Mouse (Mus musculus) embryonic facial prominence, embryonic 11.5 days (tissue): ENCODE results near the gene Dse. TPM values are rescaled to one million over a fixed set of nuclear protein-coding genes. Genes with fewer than 3 reads are reported as not detected.

Source experiments
- ATAC-seq: fragments of 200-750 bp; cut with Nextera tagmentation; replicated peaks from 2 replicates; pipeline ENCODE4 v1.8.0; 2017; ENCODE audit warnings: low read depth; ENCODE audit not compliant: insufficient number of reproducible peaks, low FRiP score, low TSS enrichment
- DNase-seq: peaks from one replicate; pipeline ENCODE4 v3.0.0-alpha.2; 2015; ENCODE audit warnings: low spot score
- H3K27ac ChIP-seq: fragments of 300-500 bp; sonication (generic); replicated peaks from 2 replicates; pipeline ENCODE4 v1.5.1; 2014; ENCODE audit warnings: mild to moderate bottlenecking, low read depth, low read length, control low read depth
- H3K27me3 ChIP-seq: fragments of 300-500 bp; sonication (generic); 2 replicates; pipeline ENCODE4 v1.6.1; 2014; ENCODE audit warnings: mild to moderate bottlenecking, low read length, moderate library complexity, mixed read lengths; ENCODE audit not compliant: control insufficient read depth, insufficient read depth
- H3K36me3 ChIP-seq: fragments of 300-500 bp; sonication (generic); replicated peaks from 2 replicates; pipeline ENCODE4 v1.6.1; 2014; ENCODE audit warnings: low read depth, mild to moderate bottlenecking, low read length, moderate library complexity, mixed read lengths; ENCODE audit not compliant: control insufficient read depth, insufficient read depth
- H3K4me1 ChIP-seq: fragments of 300-500 bp; sonication (generic); 2 replicates; pipeline ENCODE4 v1.6.1; 2014; ENCODE audit warnings: low read length, mixed read lengths; ENCODE audit not compliant: control insufficient read depth, insufficient read depth
- H3K4me2 ChIP-seq: fragments of 300-500 bp; sonication (generic); 2 replicates; pipeline ENCODE4 v1.6.1; 2014; ENCODE audit warnings: low read depth, mild to moderate bottlenecking, control low read depth, low read length, moderate library complexity
- H3K4me3 ChIP-seq: fragments of 300-500 bp; sonication (generic); 2 replicates; pipeline ENCODE4 v1.5.1; 2014; ENCODE audit warnings: low read depth, low read length, control low read depth
- H3K9ac ChIP-seq: fragments of 300-500 bp; sonication (generic); replicated peaks from 2 replicates; pipeline ENCODE4 v1.6.1; 2014; ENCODE audit warnings: mild to moderate bottlenecking, control low read depth, low read length
- H3K9me3 ChIP-seq: fragments of 300-500 bp; sonication (generic); replicated peaks from 2 replicates; pipeline ENCODE4 v1.6.1; 2016; ENCODE audit warnings: mild to moderate bottlenecking, low read length, inconsistent platforms, mixed read lengths; ENCODE audit not compliant: control insufficient read depth
- WGBS: fragments of 180-500 bp; shearing (Covaris S2); extraction: QIAGEN DNeasy Blood & Tissue Kit; methylation state at CpG from one replicate; pipeline ENCODE4 v1.1.7; 2014; 5-methylcytosine and 5-hydroxymethylcytosine counted together
- polyA plus RNA-seq: library from polyadenylated mRNA; unstranded; fragments of >200 nt; fragmentation: Nextera tagmentation; extraction: Ambion mirVana; gene quantifications from 2 replicates; pipeline ENCODE4 v1.2.1, GENCODE M21; 2014

Dse gene
- polyA plus RNA-seq, 1 experiment from 2014 or later: 45.1 TPM

DNA sequence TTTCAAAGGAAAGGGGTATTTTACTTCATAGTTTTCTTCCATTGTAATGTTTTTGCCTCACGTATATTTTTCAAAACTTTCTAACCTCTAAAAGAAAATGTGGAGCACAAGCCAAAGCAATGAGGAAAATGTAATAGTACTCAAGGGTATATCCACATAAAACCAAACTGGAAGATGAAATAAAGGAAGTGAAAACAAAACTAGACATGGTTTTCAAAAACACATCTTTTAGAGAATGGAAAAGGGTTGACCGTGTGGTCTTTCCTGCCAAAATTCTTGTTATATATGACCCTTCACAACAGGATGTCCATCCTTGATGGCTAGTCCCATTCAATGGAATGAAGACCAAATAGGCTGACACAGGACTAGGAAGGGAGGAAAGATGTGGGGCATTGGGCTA is 89.1 kb downstream of the Dse start:
- no peak for DNase-seq
- Histone ChIP-seq H3K4me2 (no peak overlapping the region), H3K27ac (no peak overlapping the region), H3K4me3 (no peak overlapping the region), H3K9ac (no peak overlapping the region), H3K27me3 (no peaks in the 10 kb centered on the region), H3K9me3 (no peaks in the 10 kb centered on the region), H3K36me3 (no peaks in the 10 kb centered on the region), H3K4me1 (no peaks in the 10 kb centered on the region)
- no peak for ATAC-seq
- 92% methylated on average over 2 of the region's 2 CpGs for WGBS

DNA sequence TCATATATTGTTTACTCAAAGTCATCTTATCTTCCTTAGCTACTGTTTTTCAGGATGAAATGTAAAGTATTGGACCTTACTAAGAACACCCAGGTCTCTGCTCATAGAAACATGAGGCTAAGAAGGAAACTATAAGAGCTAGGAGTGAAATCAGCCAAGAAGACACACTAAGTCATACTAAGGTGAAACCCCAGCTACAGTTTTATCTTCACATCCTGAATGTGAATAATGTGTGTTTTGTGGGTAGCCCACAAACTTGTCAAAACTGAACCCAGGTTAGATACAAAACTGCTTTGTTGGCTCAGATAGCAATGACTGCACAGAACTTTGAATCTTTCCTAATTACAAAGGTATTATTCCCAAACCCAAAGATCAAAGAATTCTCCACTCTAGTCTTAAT is 89.7 kb downstream of the Dse start:
- Histone ChIP-seq H3K27ac (no peak overlapping the region), H3K4me3 (no peak overlapping the region), H3K27me3 (no peaks in the 10 kb centered on the region), H3K4me2 (no peak overlapping the region), H3K36me3 (no peaks in the 10 kb centered on the region), H3K4me1 (no peaks in the 10 kb centered on the region), H3K9ac (no peak overlapping the region), H3K9me3 (no peaks in the 10 kb centered on the region)
- DNase-seq (no peak), ATAC-seq (no peak)

DNA sequence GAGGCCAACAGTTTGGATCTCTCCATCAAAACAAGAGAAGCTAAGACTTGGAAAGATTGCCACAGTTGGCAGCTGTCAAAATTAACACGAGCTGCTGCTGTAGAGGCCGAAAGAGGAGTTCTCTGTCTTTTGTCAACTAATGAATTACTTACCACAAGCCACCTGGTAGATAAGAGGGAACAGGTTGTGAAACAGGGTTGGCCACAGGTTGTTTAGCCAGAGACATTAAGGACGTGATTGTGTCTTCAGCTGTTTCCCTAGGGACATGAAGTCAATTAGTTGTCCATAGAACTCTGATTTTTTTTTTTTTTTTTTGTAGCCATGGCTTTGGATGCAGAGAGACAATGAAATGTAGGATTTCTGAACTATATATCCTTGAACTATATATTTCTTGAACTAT is 90.4 kb downstream of the Dse start:
- Histone ChIP-seq H3K27ac (no peak overlapping the region), H3K4me3 (no peak overlapping the region), H3K9ac (no peak overlapping the region), H3K4me1 (no peaks in the 10 kb centered on the region), H3K9me3 (no peaks in the 10 kb centered on the region), H3K4me2 (no peak overlapping the region), H3K27me3 (no peaks in the 10 kb centered on the region), H3K36me3 (no peaks in the 10 kb centered on the region)
- WGBS: 68% methylated on average over 3 of the region's 3 CpGs
- DNase-seq (no peak), ATAC-seq (no peak)

DNA sequence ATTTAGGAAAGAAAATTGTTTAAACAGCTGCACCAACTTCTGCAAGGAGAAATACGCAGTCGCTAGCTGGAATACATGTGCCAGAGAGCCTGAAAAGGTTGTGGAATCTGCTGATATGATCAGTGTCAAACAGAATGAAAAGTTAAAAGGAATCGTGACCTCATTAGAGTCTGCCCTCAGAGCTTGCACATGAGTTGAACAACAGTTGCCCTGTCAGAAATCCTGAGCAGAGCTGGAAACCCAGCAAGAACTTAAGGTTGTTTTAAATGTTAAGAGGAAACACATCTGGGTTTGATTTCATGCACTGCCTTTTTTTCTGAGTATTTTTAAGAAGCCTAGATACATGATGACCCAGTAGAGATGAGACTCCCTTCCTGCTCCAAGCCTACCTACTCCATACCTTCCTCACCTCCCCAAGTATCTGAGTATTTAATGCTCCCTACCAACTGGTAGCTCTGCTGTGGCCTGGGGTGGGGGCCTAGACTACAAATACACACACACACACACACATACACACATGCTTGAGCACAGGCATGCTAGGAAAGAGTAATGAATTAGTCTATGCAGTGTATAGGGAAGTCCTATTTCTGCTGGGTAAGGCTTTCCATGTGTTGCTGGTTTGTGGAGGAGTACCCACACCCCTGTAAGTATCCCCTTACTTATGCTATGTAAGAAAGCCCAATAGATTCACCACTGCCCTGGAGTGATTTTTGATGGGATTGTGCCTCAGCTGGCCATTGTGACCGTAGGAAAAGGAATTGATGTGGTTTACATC is 95.4 kb downstream of the Dse start:
- H3K9me3 ChIP-seq: no peaks in the 10 kb centered on the region
- no peaks in the 10 kb centered on the region for H3K27me3 ChIP-seq
- no peaks in the 10 kb centered on the region for H3K4me1 ChIP-seq
- no peak overlapping the region for H3K4me2 ChIP-seq
- no peak overlapping the region for H3K4me3 ChIP-seq
- ATAC-seq (peak; percentile 78), DNase-seq (peak; percentile 69)
- H3K9ac ChIP-seq: no peak overlapping the region
- WGBS: 37% methylated on average over 4 of the region's 4 CpGs
- H3K27ac ChIP-seq: no peak overlapping the region
- no peaks in the 10 kb centered on the region for H3K36me3 ChIP-seq

DNA sequence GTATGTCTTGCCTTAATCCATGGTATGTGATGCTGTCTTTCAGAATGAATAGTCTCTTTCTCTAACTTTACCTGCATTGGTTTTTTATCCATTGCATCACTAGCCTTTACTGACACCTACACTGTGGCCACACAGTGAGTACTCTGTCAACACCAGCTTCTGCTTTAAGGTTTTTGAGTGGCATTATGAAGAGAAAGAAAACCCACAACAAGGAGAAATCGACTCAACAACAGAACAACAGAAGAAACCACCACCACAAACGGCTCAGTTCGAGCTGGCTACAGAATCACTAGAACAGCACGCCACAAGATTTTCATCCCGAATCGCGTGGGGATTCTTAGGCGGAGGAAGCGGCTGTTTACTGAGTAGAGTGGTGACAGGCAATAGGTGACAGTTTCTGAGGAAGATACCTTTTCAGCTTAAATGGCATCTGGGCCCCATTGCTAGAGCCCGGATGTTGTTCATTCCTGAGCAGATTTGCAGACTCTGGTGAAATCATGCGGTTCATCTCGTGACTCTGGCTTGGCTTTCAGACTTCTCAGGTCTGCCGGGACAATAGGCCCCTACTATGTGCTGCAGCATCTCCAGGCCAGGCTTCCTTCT is 96.6 kb downstream of the Dse start:
- DNase-seq (no peak), ATAC-seq (no peak)
- 81% methylated on average over 13 of the region's 13 CpGs for WGBS
- H3K4me1 ChIP-seq: no peaks in the 10 kb centered on the region
- no peaks in the 10 kb centered on the region for H3K27me3 ChIP-seq
- H3K27ac ChIP-seq: no peak overlapping the region
- H3K4me2 ChIP-seq: no peak overlapping the region
- H3K9ac ChIP-seq: no peak overlapping the region
- no peaks in the 10 kb centered on the region for H3K9me3 ChIP-seq
- no peaks in the 10 kb centered on the region for H3K36me3 ChIP-seq
- H3K4me3 ChIP-seq: no peak overlapping the region

Other genes starting within 250 kb of the Dse start
- gene Rwdd1, start 188.1 kb downstream of the Dse start, polyA plus RNA-seq: 180 and 196 TPM in 2 replicates
- not detected in 2 replicates for gene Trappc3l, start 170.1 kb downstream of the Dse start, polyA plus RNA-seq
- gene Calhm4, start 163.4 kb downstream of the Dse start, polyA plus RNA-seq: not detected in 2 replicates
- gene Calhm5, start 111.2 kb downstream of the Dse start, polyA plus RNA-seq: 0.18 and 0.26 TPM in 2 replicates
- 0.95 and 1.0 TPM in 2 replicates for gene Calhm6, start 79.7 kb downstream of the Dse start, polyA plus RNA-seq
- 61.3 and 61.9 TPM in 2 replicates for gene Tspyl1, start 74.5 kb upstream of the Dse start, polyA plus RNA-seq
- gene Tspyl4, start 89.7 kb upstream of the Dse start, polyA plus RNA-seq: 15.7 and 16.5 TPM in 2 replicates
- gene Col10a1, start 182.3 kb upstream of the Dse start, polyA plus RNA-seq: 0.11 and 0.18 TPM in 2 replicates
- 7.6 and 10.0 TPM in 2 replicates for gene Nt5dc1, start 210.8 kb upstream of the Dse start, polyA plus RNA-seq